Mouse (Mus musculus) limb, embryonic 10.5 days (tissue): ENCODE data around the gene Lsm14b. TPM values are rescaled to one million over a fixed set of nuclear protein-coding genes. Genes with fewer than 3 reads are reported as not detected.
A peak's percentile ranks its signal among the peaks of the same experiment; 100 is the strongest.

Experiments used
- DNase-seq: peaks from one replicate; pipeline ENCODE4 v3.0.0-alpha.2; 2017; ENCODE audit warnings: low spot score
- H3K27ac ChIP-seq: fragments of 300-500 bp; sonication (generic); 2 replicates; pipeline ENCODE4 v1.5.1; 2016; ENCODE audit warnings: mild to moderate bottlenecking
- H3K27me3 ChIP-seq: fragments of 300-500 bp; sonication (generic); 2 replicates; pipeline ENCODE4 v1.6.1; 2016; ENCODE audit warnings: low read depth, mild to moderate bottlenecking; ENCODE audit not compliant: poor library complexity, severe bottlenecking
- H3K36me3 ChIP-seq: fragments of 300-500 bp; sonication (generic); 2 replicates; pipeline ENCODE4 v1.6.1; 2016; ENCODE audit warnings: mild to moderate bottlenecking, moderate library complexity
- H3K4me1 ChIP-seq: fragments of 300-500 bp; sonication (generic); 2 replicates; pipeline ENCODE4 v1.6.1; 2016
- H3K4me3 ChIP-seq: fragments of 300-500 bp; sonication (generic); 2 replicates; pipeline ENCODE4 v1.5.1; 2016; ENCODE audit warnings: mild to moderate bottlenecking, moderate library complexity
- H3K9me3 ChIP-seq: fragments of 300-500 bp; sonication (generic); replicated peaks from 2 replicates; pipeline ENCODE4 v1.6.1; 2016; ENCODE audit warnings: mild to moderate bottlenecking
- WGBS: fragments of 180-500 bp; shearing (Covaris S2); methylation state at CpG from one replicate; pipeline ENCODE4 v1.1.7; 2016; 5-methylcytosine and 5-hydroxymethylcytosine counted together
- polyA plus RNA-seq: library from polyadenylated mRNA; unstranded; fragments of >200 nt; fragmentation: Nextera tagmentation; extraction: Ambion mirVana; gene quantifications from 2 replicates; pipeline ENCODE4 v1.2.1, GENCODE M21; 2016

The Lsm14b gene
- polyA plus RNA-seq, 1 experiment from 2014 or later: 9.1 TPM

DNA sequence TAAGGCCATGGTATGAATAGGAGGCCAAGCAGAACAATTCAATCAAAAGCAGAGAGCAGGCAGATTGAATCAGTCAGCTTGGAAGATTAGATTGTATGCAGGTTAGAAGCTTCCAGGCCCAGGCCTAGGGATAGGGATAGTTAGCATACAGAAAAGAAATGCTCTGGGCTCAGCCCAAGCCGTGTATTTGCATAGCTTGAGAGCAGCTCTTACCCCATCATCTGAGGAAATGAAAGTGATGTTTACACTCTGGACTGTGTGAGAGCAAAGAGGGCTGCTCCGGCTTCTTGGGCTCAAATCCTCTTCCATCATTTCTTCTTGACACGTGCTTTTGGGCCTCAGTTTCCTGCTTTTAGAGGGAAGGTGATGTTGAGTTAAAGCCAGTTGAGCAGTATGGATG, 22.8 kb downstream of the Lsm14b start:
- Histone ChIP-seq H3K36me3 (peaks cover 28% of the 10 kb centered on the region), H3K4me1 (peaks cover 33% of the 10 kb centered on the region), H3K4me3 (no peak overlapping the region), H3K9me3 (no peaks in the 10 kb centered on the region), H3K27me3 (no peaks in the 10 kb centered on the region), H3K27ac (no peak overlapping the region)
- WGBS: 93% methylated on average over 3 of the region's 3 CpGs
- DNase-seq: no peak

GRCm38 (mm10) chr2:180047980-180048635, 23.3 kb downstream of the Lsm14b start:
- 95% methylated on average over 18 of the region's 18 CpGs for WGBS
- DNase-seq: no peak
- peaks cover 29% of the 10 kb centered on the region for H3K4me1 ChIP-seq
- H3K36me3 ChIP-seq: peaks cover 33% of the 10 kb centered on the region
- H3K27ac ChIP-seq: no peak overlapping the region
- no peak overlapping the region for H3K4me3 ChIP-seq
- no peaks in the 10 kb centered on the region for H3K9me3 ChIP-seq
- no peaks in the 10 kb centered on the region for H3K27me3 ChIP-seq

DNA sequence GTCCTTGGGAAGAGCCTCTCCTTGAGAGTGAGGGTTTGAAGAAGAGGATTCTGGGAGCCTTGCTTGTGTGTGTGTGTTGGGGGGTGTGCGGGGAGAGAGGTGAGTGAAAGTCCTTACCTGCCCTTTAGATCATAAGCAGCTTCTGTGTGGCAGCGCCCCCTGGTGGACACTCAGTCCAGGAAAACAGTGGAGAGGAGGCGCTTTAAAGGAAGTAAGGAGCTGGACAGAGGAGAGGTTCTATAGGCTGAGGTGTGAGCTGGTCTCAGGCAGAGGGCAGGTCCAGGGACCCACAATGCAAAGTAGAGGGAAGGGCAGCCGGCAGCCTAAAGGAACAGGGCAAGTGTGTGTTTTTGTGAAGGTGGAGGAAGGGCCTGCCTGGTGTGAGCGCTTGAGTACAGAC, 26.2 kb downstream of the Lsm14b start:
- no peaks in the 10 kb centered on the region for H3K9me3 ChIP-seq
- no peak overlapping the region for H3K27ac ChIP-seq
- WGBS: 23% methylated on average over 5 of the region's 5 CpGs
- peaks cover 59% of the 10 kb centered on the region for H3K36me3 ChIP-seq
- H3K4me3 ChIP-seq: no peak overlapping the region
- H3K4me1 ChIP-seq: peaks cover 9% of the 10 kb centered on the region; the same call in 1 of the 2 replicates
- H3K27me3 ChIP-seq: no peaks in the 10 kb centered on the region
- DNase-seq: peak; percentile 90

DNA sequence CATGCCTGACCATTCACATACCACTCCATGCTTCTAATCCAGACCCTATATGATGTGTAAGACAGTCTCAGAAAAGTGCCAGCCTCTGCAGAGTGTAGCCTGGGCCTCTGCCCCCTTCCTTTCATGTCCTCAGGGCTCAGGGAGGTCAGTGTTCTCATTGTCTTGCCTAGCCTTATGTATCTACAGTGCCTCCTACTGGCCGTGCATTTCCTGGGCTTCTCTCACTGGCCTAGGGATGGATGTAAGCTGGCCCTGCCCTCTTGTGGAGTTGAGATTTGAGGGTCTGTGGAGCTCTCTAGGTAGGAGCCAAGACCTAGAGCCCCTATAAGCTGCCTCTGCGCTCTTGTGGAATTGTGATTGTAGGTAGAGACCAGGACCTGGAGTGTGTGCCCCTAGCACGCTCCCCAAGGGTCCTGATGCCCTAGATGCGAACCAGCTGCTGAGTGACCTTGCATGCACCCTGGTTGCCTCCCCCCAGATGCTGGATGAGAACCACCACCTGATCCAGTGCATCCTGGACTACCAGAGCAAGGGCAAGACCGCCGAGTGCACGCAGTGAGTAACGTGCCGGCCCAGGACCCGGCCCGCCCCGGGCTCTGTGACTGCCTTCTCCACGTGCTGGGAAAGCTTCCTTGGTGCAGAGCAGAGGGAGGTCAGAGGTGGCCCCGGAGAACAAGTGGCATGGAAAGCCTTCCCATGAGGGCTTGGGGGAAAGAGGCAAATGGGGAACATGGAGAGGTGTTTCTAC, 27.4 kb downstream of the Lsm14b start:
- H3K4me1 ChIP-seq: peaks cover 9% of the 10 kb centered on the region; the same call in 1 of the 2 replicates
- no peaks in the 10 kb centered on the region for H3K27me3 ChIP-seq
- DNase-seq: no peak
- 92% methylated on average over 14 of the region's 14 CpGs for WGBS
- H3K27ac ChIP-seq: no peak overlapping the region
- H3K9me3 ChIP-seq: no peaks in the 10 kb centered on the region
- H3K4me3 ChIP-seq: no peak overlapping the region
- peaks cover 62% of the 10 kb centered on the region for H3K36me3 ChIP-seq

DNA sequence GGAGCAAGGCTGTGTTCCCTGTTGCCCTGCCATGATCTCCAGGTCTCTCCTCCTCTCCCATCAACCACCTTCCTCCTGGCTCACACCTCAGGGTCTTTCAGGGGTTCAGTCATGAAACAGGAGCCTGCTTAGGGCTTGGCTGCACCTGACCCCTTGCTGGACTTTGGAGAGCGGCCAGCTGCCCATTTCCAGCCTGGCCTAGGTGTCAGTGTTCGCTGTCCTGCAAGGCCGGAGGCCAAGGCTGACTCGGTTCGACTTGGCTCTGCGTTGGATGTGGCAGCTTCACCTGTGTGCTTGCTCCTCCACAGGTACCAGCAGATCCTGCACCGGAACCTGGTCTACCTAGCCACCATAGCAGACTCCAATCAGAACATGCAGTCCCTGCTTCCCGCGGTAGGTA, 28.2 kb downstream of the Lsm14b start:
- peaks cover 62% of the 10 kb centered on the region for H3K36me3 ChIP-seq
- H3K27ac ChIP-seq: no peak overlapping the region
- no peaks in the 10 kb centered on the region for H3K9me3 ChIP-seq
- DNase-seq: no peak
- no peak overlapping the region for H3K4me3 ChIP-seq
- WGBS: 97% methylated on average over 9 of the region's 9 CpGs
- peaks cover 9% of the 10 kb centered on the region; the same call in 1 of the 2 replicates for H3K4me1 ChIP-seq
- H3K27me3 ChIP-seq: no peaks in the 10 kb centered on the region

DNA sequence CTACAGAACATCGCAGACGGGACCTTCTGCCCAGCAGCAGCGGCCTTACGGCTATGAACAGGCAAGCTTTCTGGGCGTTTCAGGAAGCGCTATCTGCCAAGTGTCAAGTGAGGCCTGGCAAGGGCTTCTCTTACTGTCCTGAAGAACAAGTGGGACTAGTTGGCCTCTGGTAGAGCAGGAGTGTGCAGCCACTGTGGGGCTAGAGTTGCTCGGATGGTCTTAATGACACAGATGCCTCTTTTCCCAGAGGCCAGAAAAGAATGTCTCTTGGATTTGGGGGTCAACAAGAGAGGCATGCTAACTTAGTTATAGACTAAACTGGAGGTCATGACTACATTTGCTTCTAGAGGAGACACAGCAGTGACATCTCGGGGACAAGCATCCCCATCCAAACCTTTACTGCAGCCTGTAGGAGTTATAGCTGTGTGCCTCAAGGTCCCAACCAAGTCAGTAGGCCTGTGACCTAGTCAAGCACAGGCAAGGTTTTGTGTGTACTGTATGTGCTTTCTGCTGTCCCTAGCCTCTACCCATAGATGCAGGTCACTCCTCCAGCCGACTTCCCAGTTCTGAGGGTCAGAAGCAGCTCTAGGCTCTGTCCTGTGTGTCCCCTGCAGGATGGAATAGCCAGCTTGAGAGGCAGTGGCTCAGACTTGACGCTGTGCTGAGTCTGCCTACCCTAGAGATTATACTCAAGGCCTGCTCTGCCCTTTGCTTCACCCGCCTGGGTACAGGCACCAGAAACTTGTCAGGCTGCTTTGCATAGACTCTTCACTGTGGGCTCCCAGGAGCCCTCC, 38.7 kb downstream of the Lsm14b start:
- H3K27ac ChIP-seq: no peak overlapping the region
- H3K27me3 ChIP-seq: no peaks in the 10 kb centered on the region
- no peak for DNase-seq
- peaks cover 87% of the 10 kb centered on the region for H3K36me3 ChIP-seq
- H3K9me3 ChIP-seq: no peaks in the 10 kb centered on the region; the same call in 1 of the 2 replicates
- 95% methylated on average over 11 of the region's 11 CpGs for WGBS
- no peaks in the 10 kb centered on the region for H3K4me1 ChIP-seq
- H3K4me3 ChIP-seq: no peak overlapping the region

GRCm38 (mm10) chr2:180069770-180070480, 45.1 kb downstream of the Lsm14b start:
- Histone ChIP-seq H3K27me3 (no peaks in the 10 kb centered on the region), H3K9me3 (no peaks in the 10 kb centered on the region; the same call in 1 of the 2 replicates), H3K4me1 (peaks cover 10% of the 10 kb centered on the region), H3K4me3 (peak overlapping the region; percentile 80), H3K27ac (peak overlapping the region; percentile 85), H3K36me3 (peaks cover 42% of the 10 kb centered on the region)
- WGBS: 37% methylated on average over 20 of the region's 20 CpGs
- DNase-seq: no peak

DNA sequence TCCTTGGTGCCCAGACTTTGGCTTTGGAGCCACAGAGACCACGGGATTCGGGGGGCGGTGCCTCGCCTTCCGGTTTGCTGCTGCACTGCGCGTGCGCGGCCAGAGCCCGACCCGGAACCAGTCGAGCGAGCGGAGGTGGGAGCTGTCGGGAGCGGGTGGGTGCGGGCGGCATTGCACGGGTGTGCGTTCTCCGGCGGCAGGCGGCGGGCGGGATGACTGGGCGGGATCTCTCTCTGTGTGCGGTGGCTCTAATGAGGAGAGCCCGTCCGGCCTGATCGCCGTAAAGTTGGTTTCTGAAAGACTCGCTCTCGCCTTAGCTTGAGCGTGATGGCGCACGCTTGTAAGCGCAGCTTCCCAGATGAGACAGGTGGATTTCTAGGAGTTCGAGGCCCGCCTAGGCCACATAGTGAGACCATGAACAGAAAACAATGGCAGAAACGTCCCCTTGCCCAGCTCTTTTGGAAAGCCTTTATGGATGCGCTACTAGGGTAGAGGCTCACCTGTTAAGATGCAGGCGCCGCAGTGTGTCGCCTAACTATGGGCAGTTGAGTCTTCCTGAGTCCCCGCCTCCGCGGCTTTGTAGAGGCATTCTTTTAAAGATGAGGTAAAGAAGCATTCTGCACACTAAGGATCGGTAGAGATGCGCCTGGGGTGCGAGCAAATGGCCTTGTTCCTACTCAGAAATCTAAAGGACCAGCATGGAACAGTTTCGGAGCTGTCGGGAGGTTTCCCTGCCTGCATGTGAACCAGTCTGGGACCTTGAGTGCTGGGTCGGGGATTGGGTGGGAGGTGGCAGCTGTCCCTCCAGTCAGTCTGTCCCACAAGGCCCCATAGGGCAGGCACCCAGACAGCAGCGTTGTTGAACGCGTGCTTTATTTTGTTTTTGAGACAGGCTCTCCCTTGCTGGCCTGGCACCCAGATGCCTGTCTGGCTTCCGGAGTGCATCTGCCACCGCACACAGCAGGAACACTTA, 46.0 kb downstream of the Lsm14b start, which contains the start of gene Mtg2:
Mtg2 (plus strand) TSS at position 108 of the 973 bp plus-strand sequence.
- Histone ChIP-seq H3K9me3 (no peaks in the 10 kb centered on the region), H3K4me3 (peak within 1 kb of the TSS; percentile 80), H3K27ac (peak within 1 kb of the TSS; percentile 85), H3K27me3 (no peaks in the 10 kb centered on the region), H3K36me3 (peaks cover 33% of the 10 kb centered on the region), H3K4me1 (peaks cover 10% of the 10 kb centered on the region)
- WGBS: 7% methylated on average over 58 of the region's 58 CpGs
- peak; percentile 98 for DNase-seq

DNA sequence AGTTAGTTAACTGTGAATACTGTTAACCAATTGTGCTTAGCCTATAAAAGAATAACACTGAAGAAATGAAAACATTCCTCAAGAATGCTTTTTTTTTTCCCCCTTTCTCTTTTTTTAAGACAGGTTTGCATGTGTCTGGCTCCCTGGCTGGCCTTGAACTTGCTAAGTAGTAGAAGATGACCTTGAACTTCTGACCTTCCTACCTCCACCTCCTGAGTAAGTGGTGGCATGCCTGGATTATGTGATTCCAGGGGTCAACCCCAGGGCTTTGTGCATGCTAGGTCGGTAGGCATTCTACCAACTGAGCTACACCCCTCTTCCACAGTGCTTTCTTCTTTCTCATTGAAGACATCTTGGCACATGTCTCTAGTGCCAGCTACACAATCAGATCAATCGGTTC, 46.9 kb downstream of the Lsm14b start:
- WGBS: 83% methylated on average over 2 of the region's 2 CpGs
- Histone ChIP-seq H3K9me3 (no peaks in the 10 kb centered on the region), H3K36me3 (peaks cover 33% of the 10 kb centered on the region), H3K4me1 (peaks cover 10% of the 10 kb centered on the region), H3K27me3 (no peaks in the 10 kb centered on the region), H3K4me3 (no peak overlapping the region), H3K27ac (no peak overlapping the region)
- DNase-seq: no peak

GRCm38 (mm10) chr2:180072886-180073285, 48.1 kb downstream of the Lsm14b start:
- Histone ChIP-seq H3K4me1 (peaks cover 10% of the 10 kb centered on the region), H3K27ac (no peak overlapping the region), H3K27me3 (no peaks in the 10 kb centered on the region), H3K4me3 (no peak overlapping the region), H3K36me3 (peaks cover 33% of the 10 kb centered on the region), H3K9me3 (no peaks in the 10 kb centered on the region)
- 92% methylated on average over 7 of the region's 7 CpGs for WGBS
- no peak for DNase-seq

- H3K36me3 ChIP-seq: peaks cover 47% of the 10 kb centered on the region
- no peaks in the 10 kb centered on the region for H3K4me1 ChIP-seq
- no peaks in the 10 kb centered on the region for H3K9me3 ChIP-seq
- no peak overlapping the region for H3K27ac ChIP-seq
- 67% methylated on average over 3 of the region's 3 CpGs for WGBS
- no peaks in the 10 kb centered on the region for H3K27me3 ChIP-seq
- no peak overlapping the region for H3K4me3 ChIP-seq
- no peak for DNase-seq
Observed at GRCm38 (mm10) chr2:180077622-180078021, 52.8 kb downstream of the Lsm14b start.
